Mouse (Mus musculus) hindbrain, embryonic 16.5 days (tissue): ENCODE measurements around the gene Rin2. TPM values are rescaled to one million over a fixed set of nuclear protein-coding genes. Genes with fewer than 3 reads are reported as not detected.

Experiments used
- ATAC-seq: fragments of 200-750 bp; cut with Nextera tagmentation; 2 replicates; pipeline ENCODE4 v1.8.0; 2017; ENCODE audit warnings: moderate TSS enrichment, moderate library complexity
- H3K27ac ChIP-seq: fragments of 300-500 bp; sonication (generic); 2 replicates; pipeline ENCODE4 v1.5.1; 2014; ENCODE audit warnings: low read depth, mild to moderate bottlenecking, control low read depth, low read length, moderate library complexity
- H3K27me3 ChIP-seq: fragments of 300-500 bp; sonication (generic); replicated peaks from 2 replicates; pipeline ENCODE4 v1.6.1; 2014; ENCODE audit warnings: low read length; ENCODE audit not compliant: control insufficient read depth, insufficient read depth
- H3K36me3 ChIP-seq: fragments of 300-500 bp; sonication (generic); 2 replicates; pipeline ENCODE4 v1.6.1; 2014; ENCODE audit warnings: mild to moderate bottlenecking, low read length, moderate library complexity, mixed read lengths; ENCODE audit not compliant: control insufficient read depth, insufficient read depth
- H3K4me1 ChIP-seq: fragments of 300-500 bp; sonication (generic); 2 replicates; pipeline ENCODE4 v1.6.1; 2014; ENCODE audit warnings: low read depth, low read length; ENCODE audit not compliant: control insufficient read depth, insufficient read depth
- H3K4me2 ChIP-seq: fragments of 300-500 bp; sonication (generic); 2 replicates; pipeline ENCODE4 v1.6.1; 2014; ENCODE audit warnings: mild to moderate bottlenecking, low read length, control low read depth, moderate library complexity
- H3K4me3 ChIP-seq: fragments of 300-500 bp; sonication (generic); 2 replicates; pipeline ENCODE4 v1.5.1; 2014; ENCODE audit warnings: mild to moderate bottlenecking, low read length, control low read depth, moderate library complexity
- H3K9ac ChIP-seq: fragments of 300-500 bp; sonication (generic); 2 replicates; pipeline ENCODE4 v1.6.1; 2014; ENCODE audit warnings: low read depth, mild to moderate bottlenecking, control low read depth, low read length, moderate library complexity
- H3K9me3 ChIP-seq: fragments of 300-500 bp; sonication (generic); 2 replicates; pipeline ENCODE4 v1.6.1; 2014; ENCODE audit warnings: mild to moderate bottlenecking, low read length, moderate library complexity; ENCODE audit not compliant: control insufficient read depth
- whole genome bisulfite sequencing: fragments of 180-500 bp; shearing (Covaris S2); extraction: QIAGEN DNeasy Blood & Tissue Kit; methylation state at CpG from one replicate; pipeline ENCODE4 v1.1.7; 2014; 5-methylcytosine and 5-hydroxymethylcytosine counted together
- polyA plus RNA-seq: library from polyadenylated mRNA; unstranded; fragments of >200 nt; fragmentation: Nextera tagmentation; extraction: Ambion mirVana; gene quantifications from 2 replicates; pipeline ENCODE4 v1.2.1, GENCODE M21; 2015

Gene Rin2
- polyA plus RNA-seq, 1 experiment from 2014 or later = 14.6 TPM

GRCm38 (mm10) chr2:145760121-145760520, 85.1 kb downstream of the Rin2 start:
- Histone ChIP-seq H3K4me1 (no peaks in the 10 kb centered on the region), H3K4me2 (no peak overlapping the region), H3K36me3 (no peaks in the 10 kb centered on the region), H3K9ac (no peak overlapping the region), H3K27me3 (0 out of 2 replicates have a peak, but pooled peaks cover 2% of the 10 kb centered on the region), H3K9me3 (no peaks in the 10 kb centered on the region), H3K4me3 (no peak overlapping the region), H3K27ac (no peak overlapping the region)
- WGBS = 80% methylated on average over 3 of the region's 3 CpGs
- ATAC-seq = no peak

GRCm38 (mm10) chr2:145761436-145761835, 86.4 kb downstream of the Rin2 start:
- H3K4me2 ChIP-seq = no peak overlapping the region

GRCm38 (mm10) chr2:145769964-145770363, 94.9 kb downstream of the Rin2 start:
- Histone ChIP-seq H3K9me3 (no peaks in the 10 kb centered on the region), H3K4me3 (no peak overlapping the region), H3K9ac (no peak overlapping the region), H3K36me3 (no peaks in the 10 kb centered on the region), H3K4me1 (peaks cover 8% of the 10 kb centered on the region), H3K27me3 (no peaks in the 10 kb centered on the region), H3K27ac (no peak overlapping the region), H3K4me2 (peak overlapping the region; percentile 20; the same call in 1 of the 2 replicates)
- WGBS = 15% methylated on average over 10 of the region's 10 CpGs
- ATAC-seq = peak; percentile 48; the same call in 1 of the 2 replicates

More at GRCm38 (mm10) chr2:145761436-145761835, 86.4 kb downstream of the Rin2 start:
- Histone ChIP-seq H3K27me3 (0 out of 2 replicates have a peak, but pooled peaks cover 2% of the 10 kb centered on the region), H3K9ac (no peak overlapping the region), H3K36me3 (no peaks in the 10 kb centered on the region), H3K9me3 (no peaks in the 10 kb centered on the region), H3K4me1 (no peaks in the 10 kb centered on the region), H3K27ac (no peak overlapping the region), H3K4me3 (no peak overlapping the region)
- ATAC-seq = no peak

GRCm38 (mm10) chr2:145770730-145771536, 95.9 kb downstream of the Rin2 start:
- H3K4me2 ChIP-seq = no peak overlapping the region
- ATAC-seq = no peak
- WGBS = 78% methylated on average over 7 of the region's 7 CpGs
- H3K4me3 ChIP-seq = no peak overlapping the region
- H3K27me3 ChIP-seq = no peaks in the 10 kb centered on the region
- H3K36me3 ChIP-seq = no peaks in the 10 kb centered on the region
- H3K9me3 ChIP-seq = no peaks in the 10 kb centered on the region
- H3K27ac ChIP-seq = no peak overlapping the region
- peaks cover 8% of the 10 kb centered on the region for H3K4me1 ChIP-seq
- H3K9ac ChIP-seq = no peak overlapping the region

- ATAC-seq = no peak
- Histone ChIP-seq H3K4me2 (no peak overlapping the region), H3K36me3 (no peaks in the 10 kb centered on the region), H3K27ac (no peak overlapping the region), H3K27me3 (no peaks in the 10 kb centered on the region), H3K9me3 (no peaks in the 10 kb centered on the region), H3K4me3 (no peak overlapping the region), H3K9ac (no peak overlapping the region), H3K4me1 (peaks cover 19% of the 10 kb centered on the region)
- WGBS = 63% methylated on average over 6 of the region's 6 CpGs
Measured at GRCm38 (mm10) chr2:145783247-145783646, 108.2 kb downstream of the Rin2 start.

- Histone ChIP-seq H3K36me3 (no peaks in the 10 kb centered on the region), H3K4me2 (no peak overlapping the region), H3K9me3 (no peaks in the 10 kb centered on the region), H3K4me1 (peaks cover 19% of the 10 kb centered on the region), H3K27ac (0 out of 2 replicates have a peak overlapping the region, but pooled peaks have one; percentile 10), H3K27me3 (no peaks in the 10 kb centered on the region), H3K4me3 (no peak overlapping the region), H3K9ac (no peak overlapping the region)
- 47% methylated on average over 13 of the region's 13 CpGs for WGBS
- no peak for ATAC-seq
Measured at GRCm38 (mm10) chr2:145784246-145784935, 109.4 kb downstream of the Rin2 start.

GRCm38 (mm10) chr2:145784964-145785363, 109.9 kb downstream of the Rin2 start:
- no peak overlapping the region for H3K4me2 ChIP-seq
- WGBS = 85% methylated on average over 1 of the region's 1 CpGs
- no peaks in the 10 kb centered on the region for H3K27me3 ChIP-seq
- peaks cover 19% of the 10 kb centered on the region for H3K4me1 ChIP-seq
- no peaks in the 10 kb centered on the region for H3K36me3 ChIP-seq
- ATAC-seq = no peak
- no peak overlapping the region for H3K9ac ChIP-seq
- H3K9me3 ChIP-seq = no peaks in the 10 kb centered on the region
- H3K4me3 ChIP-seq = no peak overlapping the region
- no peak overlapping the region for H3K27ac ChIP-seq

GRCm38 (mm10) chr2:145785758-145786617, 111.0 kb downstream of the Rin2 start:
- no peaks in the 10 kb centered on the region for H3K36me3 ChIP-seq
- peak overlapping the region; percentile 57 for H3K27ac ChIP-seq
- 2% methylated on average over 18 of the region's 18 CpGs for WGBS

More at GRCm38 (mm10) chr2:145785758-145786617, 111.0 kb downstream of the Rin2 start:
- peak overlapping the region; percentile 30 for H3K9ac ChIP-seq
- H3K4me2 ChIP-seq = peak overlapping the region; percentile 55
- ATAC-seq = peak; percentile 83
- H3K4me1 ChIP-seq = peaks cover 19% of the 10 kb centered on the region
- H3K9me3 ChIP-seq = no peaks in the 10 kb centered on the region
- H3K27me3 ChIP-seq = no peaks in the 10 kb centered on the region
- peak overlapping the region; percentile 28 for H3K4me3 ChIP-seq
